Mouse (Mus musculus) R1 (cell line): Measurements from ENCODE around the gene Pcdh11x.
"Not testable (repeated sequence)": the region's sequence is repeated elsewhere in the genome, so short reads cannot be mapped to it uniquely, and the experiment has no call there.

ENCODE experiments used
- DNase-seq: peaks from one replicate; pipeline ENCODE4 v3.0.0-alpha.2; 2018; ENCODE audit warnings: low read depth, low spot score

Gene Pcdh11x

GRCm38 (mm10) chrX:120290011-120290899, at the start of gene Pcdh11x:
Pcdh11x (plus strand) TSS chrX:120290259.
- peak; percentile 41 for DNase-seq

GRCm38 (mm10) chrX:120260089-120260488, 30.0 kb upstream of the Pcdh11x start:
- DNase-seq: no peak

DNA sequence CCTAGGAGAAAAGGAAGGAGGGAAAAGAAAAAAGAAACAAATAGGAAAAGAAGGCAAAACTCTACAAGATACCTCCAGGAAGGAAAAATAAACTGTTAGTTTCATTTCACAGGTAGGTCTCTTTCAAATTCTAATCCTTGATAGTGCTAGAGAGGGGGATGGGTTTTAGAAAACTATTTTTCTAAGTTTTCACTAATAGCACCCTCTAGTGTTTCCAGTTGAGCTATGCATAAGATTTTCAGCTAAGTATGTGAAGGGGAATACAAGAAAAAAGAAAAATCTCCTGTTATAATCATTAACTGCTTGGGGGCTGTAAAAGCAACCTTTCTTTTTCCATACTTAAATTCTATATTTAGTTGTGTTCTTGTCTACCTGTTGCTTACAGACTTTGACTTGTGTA, 4.5 kb upstream of the Pcdh11x start:
- DNase-seq: peak; percentile 1

GRCm38 (mm10) chrX:120287502-120287901, 2.6 kb upstream of the Pcdh11x start:
- no peak for DNase-seq

DNA sequence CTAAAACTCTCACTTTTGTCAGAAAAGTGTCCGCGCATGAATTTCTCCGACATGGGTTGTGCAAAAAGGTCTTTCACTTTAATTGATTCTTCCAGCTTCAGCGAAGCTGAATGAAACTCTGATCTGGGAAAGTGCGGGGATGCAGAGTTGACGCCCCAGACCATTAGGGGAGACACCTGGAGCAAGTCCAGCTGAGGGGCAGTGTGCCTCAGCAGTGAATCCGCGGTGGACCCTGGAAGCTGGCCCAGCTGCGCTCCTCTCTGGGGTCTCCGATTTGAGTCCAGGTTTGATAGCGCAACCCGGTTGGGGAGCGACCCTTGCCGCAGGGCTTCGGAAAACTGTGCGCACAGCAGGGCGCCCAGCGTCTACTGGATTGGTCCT, 831 bp downstream of the Pcdh11x start:
- peak; percentile 1 for DNase-seq

GRCm38 (mm10) chrX:120291696-120292095, 1.6 kb downstream of the Pcdh11x start:
- no peak for DNase-seq

DNA sequence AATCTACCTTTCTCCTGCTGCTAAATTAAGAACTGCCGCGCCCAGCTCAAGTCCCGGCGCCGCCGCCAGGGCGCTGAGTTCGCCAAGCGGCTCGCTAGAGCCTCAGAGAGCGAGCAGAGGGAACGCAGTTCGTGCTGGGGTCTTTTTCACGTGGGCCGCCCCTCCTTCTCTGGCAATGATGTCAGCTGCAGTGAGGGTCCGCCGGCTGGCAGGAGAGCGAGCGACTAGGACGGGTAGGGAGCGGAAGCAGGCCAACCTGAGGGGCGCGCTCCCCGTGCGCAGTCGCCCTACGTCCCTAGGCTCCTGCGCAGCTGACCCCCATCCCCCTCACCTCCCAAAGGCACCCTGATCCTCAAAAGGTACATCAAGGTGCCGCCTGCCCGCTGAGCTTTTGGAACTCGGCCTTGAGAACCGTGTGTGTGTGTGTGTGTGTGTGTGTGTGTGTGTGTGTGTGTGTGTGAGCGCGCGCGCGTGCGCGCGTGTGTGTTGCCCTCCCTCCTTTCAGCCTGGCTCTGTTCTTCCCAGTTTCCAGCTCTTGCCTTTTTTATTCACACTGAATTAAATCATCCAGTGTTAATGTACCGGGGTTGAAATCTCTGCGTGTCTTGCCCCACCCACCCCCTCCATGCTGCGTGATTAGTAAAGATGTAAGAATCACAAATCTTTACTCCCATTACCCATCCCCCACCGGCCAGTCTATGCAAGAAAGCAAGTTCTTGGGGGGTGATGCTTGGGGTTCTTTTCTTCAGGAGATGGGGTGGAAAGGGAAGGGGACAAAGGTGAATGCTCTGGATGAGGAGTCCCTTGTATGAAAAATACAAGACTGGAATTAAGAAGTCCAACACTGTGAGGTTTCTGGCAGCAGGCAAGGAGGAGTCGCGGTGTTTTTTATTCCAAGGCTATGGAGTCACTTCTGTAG, 3.0 kb downstream of the Pcdh11x start:
- DNase-seq: peak; percentile 42

- DNase-seq: no peak
Observed at GRCm38 (mm10) chrX:120301469-120302175, 11.6 kb downstream of the Pcdh11x start.

GRCm38 (mm10) chrX:120312995-120313394, 22.9 kb downstream of the Pcdh11x start, which contains the start of gene H2afb3:
H2afb3 (minus strand) TSS chrX:120313095.
- not testable (repeated sequence) for DNase-seq

GRCm38 (mm10) chrX:120466225-120466624, 176.2 kb downstream of the Pcdh11x start:
- DNase-seq: no peak

DNA sequence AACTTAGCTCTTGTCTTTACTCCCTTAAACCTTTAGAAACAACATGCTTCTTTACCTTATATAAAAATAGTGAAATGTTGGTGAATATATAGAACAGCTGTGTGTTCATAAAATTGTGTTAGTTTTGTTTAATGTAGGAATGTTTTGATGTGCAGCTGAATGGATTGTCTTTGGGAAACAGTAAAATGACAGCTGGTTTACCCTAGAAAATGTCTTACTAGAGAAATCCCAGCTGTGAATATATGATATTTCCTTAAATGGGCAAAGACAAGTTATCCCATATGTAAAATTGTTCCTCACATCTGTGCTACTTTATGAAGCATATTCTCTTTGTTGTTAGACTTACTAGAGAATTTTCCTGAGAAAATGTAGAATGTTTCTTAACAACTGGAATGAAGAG, 196.4 kb downstream of the Pcdh11x start:
- no peak for DNase-seq

- no peak for DNase-seq
Observed at GRCm38 (mm10) chrX:120524986-120525385, 234.9 kb downstream of the Pcdh11x start.

GRCm38 (mm10) chrX:120599309-120599708, 309.2 kb downstream of the Pcdh11x start:
- no peak for DNase-seq

- no peak for DNase-seq
Observed at GRCm38 (mm10) chrX:120618460-120618859, 328.4 kb downstream of the Pcdh11x start.

- not testable (repeated sequence) for DNase-seq
Observed at GRCm38 (mm10) chrX:120670236-120670635, 380.2 kb downstream of the Pcdh11x start.

- no peak for DNase-seq
Observed at GRCm38 (mm10) chrX:120734144-120734543, 444.1 kb downstream of the Pcdh11x start.

DNA sequence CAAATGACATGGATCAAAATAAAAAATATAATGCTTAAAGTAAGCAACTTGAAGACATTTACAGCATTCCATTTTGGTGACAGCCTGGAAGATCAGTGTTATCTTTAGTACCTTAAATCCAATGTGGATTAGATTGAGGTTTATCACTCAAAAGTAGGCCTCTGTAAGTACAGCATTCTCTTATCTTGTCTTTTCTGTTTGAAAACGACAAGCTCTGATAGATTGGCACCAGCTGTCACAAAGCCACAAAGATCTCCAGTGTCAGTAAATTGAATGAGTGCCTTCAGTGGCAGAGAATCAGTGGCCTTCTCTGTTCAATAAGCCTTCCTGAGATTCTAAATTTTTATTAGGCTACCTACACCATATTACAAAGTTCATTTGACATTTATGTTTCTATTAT, 445.7 kb downstream of the Pcdh11x start:
- no peak for DNase-seq

DNA sequence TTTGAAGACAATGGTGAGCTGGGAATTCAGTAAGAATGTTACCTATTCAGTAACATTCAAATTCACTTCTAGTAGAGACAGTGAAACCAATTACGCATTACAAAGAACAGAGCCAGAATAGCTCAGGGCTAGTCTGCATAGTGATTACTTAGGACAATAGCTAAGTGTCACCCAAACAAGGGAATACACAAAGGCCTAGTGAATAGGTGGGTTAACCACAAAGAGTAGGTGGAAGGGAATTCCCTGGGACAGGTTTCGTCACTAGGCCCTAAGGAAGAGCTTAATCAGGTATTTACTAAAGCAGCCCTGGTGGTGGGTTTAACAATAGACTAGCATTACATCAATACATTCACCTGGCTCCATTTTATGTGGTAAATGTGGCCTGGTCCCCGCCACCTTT, 654.5 kb downstream of the Pcdh11x start:
- peak; percentile 87 for DNase-seq
